9 mouse cellular contexts compared by ENCODE assay signal in the genomic region with DNA sequence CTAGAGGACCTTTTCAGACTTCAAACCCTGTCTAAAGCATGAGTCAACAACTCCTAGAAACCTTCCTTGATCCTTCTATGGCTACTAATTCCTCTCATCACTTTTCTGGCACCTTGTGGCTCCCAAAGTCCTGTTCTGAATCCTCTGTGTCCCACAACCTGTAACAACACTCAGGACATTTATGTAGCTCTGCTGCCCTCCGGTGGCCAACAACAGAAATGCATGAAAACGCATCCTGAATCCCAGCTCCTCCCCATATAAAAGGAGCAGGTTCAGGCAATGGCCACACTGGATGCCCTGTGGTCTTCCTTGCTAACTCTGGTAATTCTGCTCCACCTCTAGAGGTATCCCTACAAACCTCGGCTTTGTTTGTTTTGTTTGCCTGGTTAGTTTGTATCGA. TPM values are rescaled to one million over a fixed set of nuclear protein-coding genes. Genes with fewer than 3 reads are reported as not detected.
DNase-seq lines count a peak whose midpoint lies in the region; ATAC-seq and TF ChIP-seq lines count a peak whose summit lies in the region.
"Had no signal": no experiment of that assay in that cellular context is flagged by ENCODE, and none has a peak within 500 bp of the region (broad histone marks: within the 10 kb centered on the region; RNA-seq: fewer than 3 reads in every experiment).

No protein-coding gene starts in this region.

- DNase-seq in heart, adult 18-20 months: peak; percentile 56 to 85
- peak; percentile 43 for DNase-seq in brain, embryonic 18.5 days (ENCODE audit: low read depth, low spot score)
- peak; percentile 33 for DNase-seq in fibroblast of lung, adult 2 months (ENCODE audit: low read depth)
- peak; percentile 46 for DNase-seq in layer of hippocampus, adult 9-10 months (ENCODE audit: low spot score)
- DNase-seq in lung, postnatal 25 days (ENCODE audit: low spot score): peak; percentile 68

- no peak overlapping the region for H3K9ac ChIP-seq in heart, embryonic 12.5 days
- H3K9ac ChIP-seq in hindbrain, embryonic 13.5 days: no peak overlapping the region
- H3K9ac ChIP-seq: neural tube, embryonic 13.5 days had no signal

- 10% methylated on average over 4 of the region's 4 CpGs for WGBS in heart, embryonic 12.5 days
- WGBS in hindbrain, embryonic 13.5 days: 14% methylated on average over 4 of the region's 4 CpGs
- WGBS in small intestine, adult 2 months: 9% methylated on average over 4 of the region's 4 CpGs

- TF ChIP-seq POLR2A in small intestine, adult 2 months (IDR thresholded peaks at IDR 0.05; ENCODE audit: low read depth, low read length): no peak

- H3K4me1 ChIP-seq in heart, embryonic 12.5 days (replicated peaks): no peaks in the 10 kb centered on the region
- H3K4me1 ChIP-seq in hindbrain, embryonic 13.5 days (replicated peaks): 0 out of 2 replicates have a peak, but pooled peaks cover 3% of the 10 kb centered on the region
- H3K4me1 ChIP-seq in small intestine, adult 2 months (ENCODE audit: control insufficient read depth, insufficient read depth, insufficient read length, low read length): no peaks in the 10 kb centered on the region

- no peak overlapping the region for H3K27ac ChIP-seq in heart, embryonic 12.5 days (ENCODE audit: poor library complexity, severe bottlenecking)
- H3K27ac ChIP-seq in hindbrain, embryonic 13.5 days: no peak overlapping the region
- no peak overlapping the region for H3K27ac ChIP-seq in small intestine, adult 2 months (ENCODE audit: insufficient read depth, low read depth, low read length)
- H3K27ac ChIP-seq: neural tube, embryonic 13.5 days had no signal

- H3K27me3 ChIP-seq in heart, embryonic 12.5 days (replicated peaks): no peaks in the 10 kb centered on the region
- H3K27me3 ChIP-seq in hindbrain, embryonic 13.5 days: no peaks in the 10 kb centered on the region
- no peaks in the 10 kb centered on the region for H3K27me3 ChIP-seq in small intestine, adult 2 months (ENCODE audit: control insufficient read depth, insufficient read depth, low read length)
- H3K27me3 ChIP-seq: neural tube, embryonic 13.5 days had no signal

- no peak overlapping the region for H3K4me3 ChIP-seq in heart, embryonic 12.5 days
- H3K4me3 ChIP-seq in hindbrain, embryonic 13.5 days: no peak overlapping the region
- H3K4me3 ChIP-seq in small intestine, adult 2 months (ENCODE audit: low read depth, low read length): no peak overlapping the region
- H3K4me3 ChIP-seq: neural tube, embryonic 13.5 days had no signal

- no peaks in the 10 kb centered on the region for H3K36me3 ChIP-seq in heart, embryonic 12.5 days
- H3K36me3 ChIP-seq in hindbrain, embryonic 13.5 days: no peaks in the 10 kb centered on the region
- no peaks in the 10 kb centered on the region for H3K36me3 ChIP-seq in small intestine, adult 2 months (ENCODE audit: control insufficient read depth, insufficient read depth, low read length)
- H3K36me3 ChIP-seq: neural tube, embryonic 13.5 days had no signal

- no peak overlapping the region for H3K4me2 ChIP-seq in heart, embryonic 12.5 days
- no peak overlapping the region for H3K4me2 ChIP-seq in hindbrain, embryonic 13.5 days
- H3K4me2 ChIP-seq: neural tube, embryonic 13.5 days had no signal

- no peaks in the 10 kb centered on the region for H3K9me3 ChIP-seq in heart, embryonic 12.5 days (replicated peaks)
- no peaks in the 10 kb centered on the region for H3K9me3 ChIP-seq in hindbrain, embryonic 13.5 days
- H3K9me3 ChIP-seq: neural tube, embryonic 13.5 days had no signal

- no peak for ATAC-seq in heart, embryonic 12.5 days (ENCODE audit: insufficient number of reproducible peaks, low FRiP score)
- peak; percentile 46; the same call in 1 of the 2 replicates for ATAC-seq in hindbrain, embryonic 13.5 days (ENCODE audit: low FRiP score)

- peak; percentile 66; the same call in 1 of the 2 replicates for TF ChIP-seq CTCF in small intestine, adult 2 months (IDR thresholded peaks at IDR 0.05; ENCODE audit: extremely low read depth, insufficient read length, insufficient replicate concordance, low read depth, low read length)

RNA-seq across cellular contexts. Expression of a gene that starts 24.6 kb away (rescaled TPM):
- total RNA-seq in heart, adult 18-20 months (2021): not detected
- 0.28 and 0.45 TPM in 2 replicates for polyA plus RNA-seq in heart, embryonic 12.5 days (2016; fragmentation: Nextera tagmentation; extraction: Ambion mirVana)
- 1.8 and 2.8 TPM in 2 replicates for polyA plus RNA-seq in hindbrain, embryonic 13.5 days (2015; fragmentation: Nextera tagmentation; extraction: Ambion mirVana)
- polyA plus RNA-seq in small intestine, adult 2 months (2012; rRNA removed): not detected in 2 replicates

RNA-seq across cellular contexts. Expression of a gene that starts 54.3 kb away (rescaled TPM):
- 10 to 100 TPM; 12.4 to 13.3 TPM for total RNA-seq in heart, adult 18-20 months (2021)
- polyA plus RNA-seq in heart, embryonic 12.5 days (2016; fragmentation: Nextera tagmentation; extraction: Ambion mirVana): 19.8 and 20.2 TPM in 2 replicates
- polyA plus RNA-seq in hindbrain, embryonic 13.5 days (2015; fragmentation: Nextera tagmentation; extraction: Ambion mirVana): 35.8 and 39.9 TPM in 2 replicates
- 3.4 and 5.2 TPM in 2 replicates for polyA plus RNA-seq in small intestine, adult 2 months (2012; rRNA removed)
